Mouse (Mus musculus) layer of hippocampus, adult 9-10 months (tissue): ENCODE measurements around the gene Akr1b7.

ENCODE experiments used
- DNase-seq: peaks from one replicate; pipeline ENCODE4 v3.0.0; 2022; ENCODE audit warnings: low spot score

The Akr1b7 gene

DNA sequence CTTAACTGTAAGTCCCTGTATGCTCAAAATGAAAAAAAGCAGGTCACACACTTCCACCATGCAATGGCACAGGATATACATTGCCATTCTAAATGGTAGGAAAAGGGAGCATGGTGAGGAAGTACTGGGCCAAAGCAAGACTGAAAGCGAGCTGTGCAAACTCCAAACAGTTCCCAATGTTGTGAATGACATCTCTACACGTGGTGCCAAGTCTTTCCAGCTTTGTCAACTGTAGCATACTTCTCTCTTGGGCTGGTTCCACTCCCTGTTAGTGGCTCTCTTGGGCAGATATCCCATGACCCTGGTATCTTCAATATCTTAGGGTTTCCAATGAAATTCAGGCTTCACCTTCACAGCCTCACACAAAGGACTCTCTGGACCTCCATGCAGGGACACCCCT is 26.9 kb downstream of the Akr1b7 start:
- no peak for DNase-seq

DNA sequence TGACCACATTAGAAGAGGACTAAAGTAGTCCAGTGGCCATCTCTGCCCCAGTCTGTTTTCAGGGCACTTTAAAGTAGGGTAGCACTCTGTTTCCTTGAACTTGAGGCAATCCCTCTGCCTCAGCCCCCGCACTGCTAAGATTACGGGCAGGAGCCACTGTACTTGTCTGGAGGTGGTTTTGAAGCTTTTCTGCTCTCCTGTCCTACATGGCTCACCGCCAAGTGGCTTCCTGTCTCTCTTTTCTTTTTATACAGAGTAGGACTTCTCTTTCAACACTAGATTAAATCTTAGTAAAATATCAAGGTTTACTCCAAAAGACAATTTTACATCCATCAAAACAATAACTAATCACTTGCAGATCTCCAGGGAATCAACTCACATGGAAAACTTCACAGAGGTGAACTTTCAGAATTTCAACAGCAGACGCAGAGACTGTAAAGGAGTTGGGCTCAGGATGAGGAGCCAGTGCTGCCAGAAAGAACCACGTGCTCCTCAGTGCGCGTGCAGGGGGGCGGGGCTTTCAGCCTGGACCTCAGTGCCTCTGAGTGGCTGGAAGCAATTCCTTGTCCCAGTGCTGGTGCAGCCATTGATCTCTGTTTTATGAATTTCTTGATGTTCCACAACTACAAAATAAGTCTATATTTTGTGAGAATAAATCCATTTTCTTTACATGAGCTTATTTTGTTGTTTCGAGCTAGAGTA is 29.6 kb downstream of the Akr1b7 start:
- no peak for DNase-seq

DNA sequence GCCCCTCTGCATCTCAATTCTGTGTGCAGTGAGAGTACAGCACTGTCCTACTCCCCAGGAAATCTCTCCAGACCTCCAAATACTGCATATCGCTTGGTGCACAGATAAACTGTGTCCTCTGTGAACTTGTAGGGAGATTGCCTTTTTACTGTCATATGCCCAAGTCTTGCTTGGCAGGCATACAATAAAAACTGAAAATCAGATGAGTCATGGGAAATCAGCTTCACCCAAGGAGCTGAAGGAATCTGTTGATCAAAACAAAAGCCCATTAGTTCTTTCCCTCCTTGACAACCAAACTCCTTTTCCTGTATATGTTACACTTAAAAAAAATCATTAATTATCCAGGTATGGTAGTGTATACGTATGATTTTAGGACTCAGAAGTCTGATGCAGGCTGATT is 31.7 kb downstream of the Akr1b7 start:
- DNase-seq = no peak

DNA sequence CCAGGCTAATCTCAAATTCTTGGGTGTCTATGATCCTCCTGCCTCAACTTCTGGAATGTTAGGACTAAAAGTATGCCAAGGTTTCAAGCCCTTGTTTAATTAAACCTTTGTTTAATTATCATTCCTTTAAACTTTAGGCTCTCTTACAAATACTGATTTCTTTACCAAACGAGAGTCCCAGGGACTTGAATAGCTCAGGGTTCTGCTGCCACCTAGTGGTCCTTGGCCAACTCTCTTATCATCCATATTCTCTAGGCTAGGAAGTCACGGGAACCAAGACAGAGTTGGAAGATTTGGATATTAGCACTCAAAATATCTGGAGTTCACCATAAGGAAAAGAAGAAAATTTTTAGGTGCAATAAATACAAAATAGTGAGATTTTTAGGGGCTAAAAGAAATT is 35.8 kb downstream of the Akr1b7 start:
- DNase-seq = peak; percentile 84

DNA sequence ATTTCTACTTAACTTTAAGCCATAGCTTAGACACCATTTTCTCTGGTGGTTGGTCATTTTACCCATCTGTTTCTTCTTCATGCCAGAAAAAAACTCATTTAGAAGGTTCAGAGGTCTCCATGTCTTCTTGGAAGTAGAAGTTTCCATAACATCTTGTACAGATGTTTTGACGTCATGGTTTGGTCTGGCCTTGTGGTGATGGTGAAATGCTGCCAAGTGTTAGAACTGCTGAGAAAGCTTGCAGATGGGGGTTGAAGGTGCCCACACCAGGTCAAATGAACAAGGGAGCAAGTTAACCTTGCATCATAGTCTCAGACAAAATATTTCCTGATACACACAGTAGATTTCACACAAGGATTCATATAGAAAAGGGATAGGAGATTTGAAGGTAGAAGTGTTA is 36.6 kb downstream of the Akr1b7 start:
- DNase-seq = no peak

DNA sequence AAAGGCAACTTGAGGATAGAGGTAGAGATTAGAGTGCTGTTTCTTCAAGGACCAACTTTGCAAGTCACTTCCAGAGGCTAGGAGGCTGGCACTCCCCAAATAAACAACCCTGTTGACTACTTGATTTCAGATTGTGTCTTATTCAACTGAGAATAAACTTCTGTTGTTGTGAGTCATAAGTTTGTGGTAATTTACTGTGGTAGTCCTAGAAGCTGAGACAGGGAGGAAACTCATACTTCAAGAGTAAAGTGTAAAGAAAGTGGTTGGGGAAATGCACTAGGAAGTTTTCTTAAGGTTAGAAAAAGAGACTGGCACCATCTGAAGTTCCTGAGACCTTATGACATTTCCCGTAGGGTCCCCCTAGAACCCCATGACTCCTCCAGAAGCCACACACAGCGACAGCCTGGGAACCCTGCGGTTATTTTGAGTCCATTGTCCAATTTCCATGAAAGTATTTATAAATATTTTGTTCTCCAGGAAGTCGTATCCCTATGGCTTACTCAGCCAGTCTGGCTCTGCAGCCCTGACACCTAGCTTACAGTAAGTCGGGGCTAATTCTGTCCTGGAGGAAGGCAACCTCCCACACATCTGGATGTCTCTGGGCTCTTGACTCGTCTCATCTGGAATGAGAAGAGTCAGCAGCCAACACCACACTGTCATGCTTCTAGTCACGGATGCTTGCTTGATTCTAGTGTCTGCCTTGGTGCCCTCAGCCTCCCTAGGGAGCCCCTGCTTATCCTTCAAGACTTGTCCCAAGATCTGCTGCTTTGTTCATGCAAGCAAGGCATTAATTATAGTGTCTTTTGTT is 41.0 kb downstream of the Akr1b7 start:
- DNase-seq = no peak

DNA sequence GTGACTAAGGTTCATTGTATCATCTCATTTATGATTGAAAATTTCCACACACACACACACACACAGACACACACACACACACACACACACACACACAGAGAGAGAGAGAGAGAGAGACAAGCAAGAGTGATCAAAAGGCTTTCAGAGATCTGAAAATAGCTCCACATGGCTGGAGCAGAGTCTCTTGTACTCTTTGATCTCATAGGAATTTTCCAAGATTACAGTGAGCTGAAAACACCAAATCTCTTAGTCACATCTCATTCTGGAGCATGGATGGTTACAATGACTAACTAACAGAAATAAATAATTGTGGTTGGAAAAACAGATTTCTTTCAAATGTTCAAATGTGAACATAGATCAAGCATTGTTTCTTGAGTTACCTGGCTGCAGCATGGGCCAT is 47.3 kb downstream of the Akr1b7 start:
- DNase-seq = no peak

DNA sequence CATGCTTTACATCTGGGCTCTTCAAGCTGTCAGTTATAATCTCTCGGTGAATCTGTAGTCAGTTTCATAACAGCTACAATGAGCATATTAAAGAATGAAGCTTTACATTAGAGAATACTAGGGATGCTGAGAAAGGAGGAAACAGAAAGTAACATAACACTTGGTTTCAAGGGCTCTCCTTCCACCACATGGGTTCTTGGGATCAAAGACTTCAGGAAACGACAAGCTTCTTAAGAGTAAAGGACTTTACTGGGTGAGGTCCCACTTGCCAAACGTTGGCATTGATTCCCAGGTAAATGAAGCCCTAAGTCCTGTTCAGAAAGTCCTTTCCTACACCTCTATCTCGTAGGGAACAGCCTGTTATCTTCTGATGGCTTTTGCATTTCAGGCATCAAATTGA is 48.5 kb downstream of the Akr1b7 start:
- DNase-seq = no peak

DNA sequence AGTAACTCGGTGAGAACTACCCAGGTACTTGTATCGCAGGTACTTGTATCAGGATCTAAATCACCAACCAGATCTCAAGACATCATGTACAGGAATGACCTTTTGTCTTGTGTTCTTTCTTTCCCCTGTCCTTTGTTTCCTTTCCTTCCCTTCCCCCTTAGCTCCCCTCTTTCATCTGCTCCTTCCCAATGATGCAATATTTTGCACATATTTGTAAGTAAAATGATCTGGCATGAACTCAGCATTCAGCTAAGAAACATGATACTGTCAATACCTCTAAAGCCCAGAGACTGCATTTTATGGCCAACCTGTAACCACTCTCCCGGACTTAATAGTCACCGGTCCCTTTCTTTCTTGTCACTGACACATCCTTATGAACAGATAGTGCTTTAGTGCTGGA is 51.4 kb downstream of the Akr1b7 start:
- DNase-seq = no peak

DNA sequence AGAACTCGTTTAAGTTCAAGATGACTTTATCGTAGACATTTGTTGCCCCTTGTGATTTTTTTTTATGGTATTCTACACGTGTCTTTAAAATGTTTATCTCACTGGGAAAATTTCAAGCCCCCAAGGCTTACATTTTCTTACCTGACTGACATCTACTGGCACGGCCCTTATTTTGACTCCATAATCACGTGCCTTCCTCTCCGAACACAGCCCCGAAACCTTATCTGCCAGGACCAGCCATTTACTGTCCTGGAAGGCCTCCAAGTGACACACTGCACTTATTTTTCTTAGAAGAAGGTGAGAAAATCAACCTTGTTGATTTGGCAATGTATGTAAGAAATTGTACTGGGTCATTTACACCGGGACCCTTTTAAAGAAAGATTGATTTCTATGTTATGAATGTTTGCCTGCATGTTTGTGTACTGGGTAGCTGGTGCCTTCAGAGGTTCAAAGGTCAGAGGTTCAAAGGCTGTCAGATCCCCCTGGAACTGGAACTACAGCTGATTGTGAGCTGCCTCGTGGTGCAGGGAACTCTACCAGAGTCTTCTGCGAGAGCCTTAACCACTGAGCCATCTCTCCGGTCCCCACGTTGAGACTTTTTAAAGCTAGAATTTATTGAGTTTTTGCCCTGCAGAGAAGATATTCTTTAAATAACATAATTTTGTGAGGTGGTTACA is 59.4 kb downstream of the Akr1b7 start:
- DNase-seq = no peak
